Mouse (Mus musculus): ENCODE results near the gene Krtap4-1.

DNA sequence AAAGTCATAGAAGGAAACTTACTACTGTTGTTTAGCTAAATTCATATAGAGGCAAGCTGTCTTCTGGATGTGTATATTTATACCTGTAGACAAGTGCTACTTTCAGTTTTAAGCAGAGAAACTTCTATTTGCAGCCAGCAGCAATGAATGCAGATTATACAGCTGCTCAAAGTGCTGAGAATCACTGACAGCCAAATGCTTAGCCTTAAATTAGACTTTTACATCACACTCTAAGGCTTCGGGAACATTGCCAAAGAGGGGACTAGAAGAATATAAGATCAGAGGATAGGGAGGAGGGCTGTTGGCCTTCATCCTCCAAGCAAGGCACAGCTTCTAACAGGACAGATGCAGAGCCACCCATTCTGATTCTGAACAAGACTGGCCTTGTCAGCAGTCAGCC is 9.0 kb upstream of the Krtap4-1 start:
- TF ChIP-seq CTCF (IDR thresholded peaks at IDR 0.05; ENCODE audit: borderline replicate concordance, insufficient read depth, low read depth, low read length) (no peak), POLR2A (IDR thresholded peaks at IDR 0.05; ENCODE audit: borderline replicate concordance, insufficient read depth, low read length) (no peak)

Data from cerebellum, adult 2 months (tissue).